Mouse (Mus musculus) C2C12 (cell line): ENCODE measurements around the gene Pnkp.

Experiments used
- CTCF ChIP-seq: IDR thresholded peaks from one replicate; pipeline ENCODE4 v1.5.1; 2011; ENCODE audit not compliant: control insufficient read depth, insufficient read depth, insufficient read length
- MYOG ChIP-seq: IDR thresholded peaks from one replicate; pipeline ENCODE4 v1.6.1; 2011; ENCODE audit not compliant: control insufficient read depth, insufficient read length; ENCODE audit errors: extremely low read depth

DNA sequence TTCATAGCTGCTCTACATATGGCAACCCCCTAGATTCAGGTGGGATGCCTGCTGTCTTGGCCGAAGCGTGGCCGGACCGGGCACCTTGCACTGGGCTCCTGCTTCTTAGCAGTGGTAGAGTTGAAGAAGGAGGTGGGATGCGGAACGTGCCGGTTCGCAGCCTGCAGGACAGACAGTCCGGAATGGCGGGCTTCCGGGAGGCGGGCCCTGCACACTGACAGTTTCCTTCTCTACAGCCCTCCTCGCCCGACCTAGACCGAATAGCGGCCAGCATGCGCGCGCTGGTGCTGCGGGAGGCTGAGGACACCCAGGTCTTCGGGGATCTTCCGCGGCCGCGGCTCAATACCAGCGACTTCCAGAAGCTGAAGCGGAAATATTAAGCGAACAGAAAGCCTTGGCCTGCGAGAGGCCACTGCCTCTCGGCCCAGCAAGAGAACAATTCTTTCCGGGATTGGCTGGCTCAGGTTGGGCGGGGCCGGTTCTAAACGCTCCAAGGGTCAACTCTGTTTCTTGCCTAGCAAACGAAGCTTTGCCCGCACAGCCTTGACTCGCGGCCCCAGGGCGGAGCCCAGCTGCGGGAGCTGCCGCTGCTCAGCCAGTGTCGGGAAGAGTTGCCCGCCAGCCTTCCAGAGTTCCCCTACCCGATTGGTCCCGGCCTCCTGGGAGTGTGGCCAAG lies 2.4 kb upstream of the Pnkp start:
- no peak for TF ChIP-seq CTCF
- no peak for TF ChIP-seq MYOG
